Mouse (Mus musculus) left cerebral cortex, adult 2 months (tissue): ENCODE measurements around the gene Lmntd2. TPM values are rescaled to one million over a fixed set of nuclear protein-coding genes. Genes with fewer than 3 reads are reported as not detected.
"Not testable (repeated sequence)": the region's sequence is repeated elsewhere in the genome, so short reads cannot be mapped to it uniquely, and the experiment has no call there.

ENCODE experiments used
- DNase-seq, 2 experiments: peaks; one replicate each; pipeline ENCODE4 v3.0.0; 2021 to 2022; ENCODE audit warnings: low spot score in 2 of 2, mixed read lengths in 1 of 2; ENCODE audit errors: extremely low spot score in 1 of 2
- H3K27ac ChIP-seq: fragments of 200-600 bp; 2 replicates; pipeline ENCODE4 v1.8.1; 2022
- H3K4me3 ChIP-seq: fragments of 200-600 bp; 2 replicates; pipeline ENCODE4 v1.8.1; 2022
- CTCF ChIP-seq: fragments of 200-600 bp; IDR thresholded peaks from 2 replicates; pipeline ENCODE4 v1.8.1; 2022; ENCODE audit warnings: antibody characterized with exemption, mild to moderate bottlenecking, moderate library complexity
- intact Hi-C: fragments of 180-260 bp; cut with DNase I; formaldehyde crosslinking; loops from one replicate; pipeline ENCODE4 v1.15.1; 2025
- long read RNA-seq, 2 experiments: library from polyadenylated mRNA; stranded (forward); transcript quantifications; one replicate each; pipeline ENCODE4 v2.0.0; 2021; ENCODE audit warnings: borderline mapping rate in 2 of 2
- total RNA-seq, 2 experiments: library from RNA; stranded (reverse); gene quantifications; 2 replicates each; pipeline ENCODE4 v1.2.3; 2021

Gene Lmntd2
- total RNA-seq, result not detected
- long read RNA-seq, experiment 1, partial matches to known transcripts, result 0 of 1 reads
- long read RNA-seq, experiment 1, other reads (novel, unspliced or antisense), result 1 of 1 reads
- long read RNA-seq, experiment 2, result 0 reads

GRCm38 (mm10) chr7:141213605-141214235, at the start of gene Lmntd2:
Gene Lmntd2, minus strand, starts transcription at chr7:141214080.
- intact Hi-C loops, result no loop called here
- no peak for DNase-seq
- Histone ChIP-seq H3K27ac (no peak within 1 kb of the TSS), H3K4me3 (no peak within 1 kb of the TSS)
- no peak for TF ChIP-seq CTCF

GRCm38 (mm10) chr7:141263640-141264039, 49.8 kb upstream of the Lmntd2 start:
- intact Hi-C loops, result no loop called here
- Histone ChIP-seq H3K4me3 (no peak overlapping the region), H3K27ac (no peak overlapping the region)
- DNase-seq, result no peak
- TF ChIP-seq CTCF, result no peak

- TF ChIP-seq CTCF, result no peak
- no peak for DNase-seq
- Histone ChIP-seq H3K27ac (no peak overlapping the region), H3K4me3 (no peak overlapping the region)
- intact Hi-C loops, result no loop called here
These were observed 47.6 kb upstream of the Lmntd2 start for GRCm38 (mm10) chr7:141261480-141261879.

GRCm38 (mm10) chr7:141256159-141256558, 42.3 kb upstream of the Lmntd2 start:
- no peak for DNase-seq
- Histone ChIP-seq H3K27ac (no peak overlapping the region), H3K4me3 (no peak overlapping the region)
- intact Hi-C loops, result loop anchor here (5.0 kb wide), 1 partner anchor 51 kb away; no protein-coding TSS in a partner anchor
- no peak for TF ChIP-seq CTCF

- H3K4me3 ChIP-seq, DNase-seq, H3K27ac ChIP-seq, intact Hi-C loops: not testable (repeated sequence)
These were observed 36.6 kb upstream of the Lmntd2 start for GRCm38 (mm10) chr7:141250486-141250885.

- no peak for TF ChIP-seq CTCF
- no peak overlapping the region for H3K27ac ChIP-seq
- no peak for DNase-seq
- intact Hi-C loops, result no loop called here
- H3K4me3 ChIP-seq, result no peak overlapping the region
These were observed 17.7 kb upstream of the Lmntd2 start for GRCm38 (mm10) chr7:141231551-141231950.

GRCm38 (mm10) chr7:141231111-141231510, 17.2 kb upstream of the Lmntd2 start:
- intact Hi-C loops, result no loop called here
- no peak for DNase-seq
- no peak overlapping the region for H3K27ac ChIP-seq
- no peak overlapping the region for H3K4me3 ChIP-seq
- no peak for TF ChIP-seq CTCF

- intact Hi-C loops, result no loop called here
- Histone ChIP-seq H3K27ac (no peak overlapping the region), H3K4me3 (no peak overlapping the region)
- no peak for DNase-seq
- no peak for TF ChIP-seq CTCF
These were observed 16.7 kb upstream of the Lmntd2 start for GRCm38 (mm10) chr7:141230570-141230969.

- DNase-seq, result no peak
- no peak for TF ChIP-seq CTCF
- H3K4me3 ChIP-seq, result peak overlapping the region; percentile 100
- intact Hi-C loops, result loop anchor here (2.0 kb wide), 1 partner anchor 133 kb away; no protein-coding TSS in a partner anchor
- H3K27ac ChIP-seq, result no peak overlapping the region
These were observed 15.8 kb upstream of the Lmntd2 start for GRCm38 (mm10) chr7:141229702-141230101.

GRCm38 (mm10) chr7:141228279-141229067, 14.6 kb upstream of the Lmntd2 start, which contains the start of gene Phrf1:
Gene Phrf1, plus strand, starts transcription at chr7:141228784.
- peak within 1 kb of the TSS; percentile 100 for H3K4me3 ChIP-seq
- DNase-seq, result peak; percentile 88 to 96
- TF ChIP-seq CTCF, result peak; percentile 100
- intact Hi-C loops, result loop anchor here (2.0 kb wide), 1 partner anchor 134 kb away; no protein-coding TSS in a partner anchor
- peak within 1 kb of the TSS; percentile 100 for H3K27ac ChIP-seq

GRCm38 (mm10) chr7:141227796-141228195, 13.9 kb upstream of the Lmntd2 start:
- Histone ChIP-seq H3K4me3 (no peak overlapping the region), H3K27ac (peak overlapping the region; percentile 100)
- no peak for DNase-seq
- TF ChIP-seq CTCF, result no peak
- intact Hi-C loops, result loop anchor here (2.0 kb wide), 1 partner anchor 135 kb away; no protein-coding TSS in a partner anchor

- intact Hi-C loops, result no loop called here
- DNase-seq, result no peak
- H3K27ac ChIP-seq, result no peak overlapping the region
- no peak overlapping the region for H3K4me3 ChIP-seq
- TF ChIP-seq CTCF, result peak; percentile 23; the same call in 1 of the 2 replicates
These were observed 12.7 kb upstream of the Lmntd2 start for GRCm38 (mm10) chr7:141226535-141226934.
